Mouse (Mus musculus): ENCODE measurements around the gene Adamts17. TPM values are rescaled to one million over a fixed set of nuclear protein-coding genes. Genes with fewer than 3 reads are reported as not detected.

The Adamts17 gene
- polyA plus RNA-seq, 1 experiment from 2014 or later: 1.6 TPM

DNA sequence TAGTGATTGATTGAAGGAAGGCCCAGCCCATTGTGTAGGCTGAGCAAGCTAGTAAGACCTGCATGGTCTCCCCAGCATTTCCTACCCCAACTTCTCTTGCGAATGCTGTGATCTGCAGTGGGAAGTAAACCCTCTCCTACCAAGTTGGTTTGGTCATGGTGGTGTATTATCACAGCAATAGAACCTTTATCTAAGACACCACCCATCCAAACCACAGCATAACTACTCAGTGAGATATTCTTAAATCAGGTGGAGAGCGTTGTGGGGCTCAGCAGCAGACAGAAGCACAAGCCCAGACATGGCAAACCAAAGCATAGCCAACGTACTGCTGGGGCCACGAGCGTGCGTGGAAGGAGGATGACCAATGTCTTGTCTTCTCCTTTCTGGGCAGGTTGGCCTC, 9.8 kb downstream of the Adamts17 start:
- no peak overlapping the region for H3K4me2 ChIP-seq (replicated peaks; ENCODE audit: low read depth)
- no peaks in the 10 kb centered on the region for H3K9me3 ChIP-seq (ENCODE audit: control insufficient read depth)
- no peak for ATAC-seq
- H3K9ac ChIP-seq (ENCODE audit: low read depth, low read length): no peak overlapping the region
- no peaks in the 10 kb centered on the region for H3K27me3 ChIP-seq (replicated peaks; ENCODE audit: control insufficient read depth, insufficient read depth, low read length)
- H3K4me3 ChIP-seq (ENCODE audit: low read depth, low read length): no peak overlapping the region
- WGBS: 95% methylated on average over 6 of the region's 6 CpGs
- no peak for TF ChIP-seq CTCF (IDR thresholded peaks at IDR 0.05; ENCODE audit: low read depth)
- H3K36me3 ChIP-seq (ENCODE audit: control insufficient read depth, insufficient read depth): no peaks in the 10 kb centered on the region
- H3K27ac ChIP-seq (ENCODE audit: low read depth, low read length): no peak overlapping the region
- no peaks in the 10 kb centered on the region for H3K4me1 ChIP-seq (replicated peaks; ENCODE audit: control insufficient read depth, insufficient read depth, low read length)

DNA sequence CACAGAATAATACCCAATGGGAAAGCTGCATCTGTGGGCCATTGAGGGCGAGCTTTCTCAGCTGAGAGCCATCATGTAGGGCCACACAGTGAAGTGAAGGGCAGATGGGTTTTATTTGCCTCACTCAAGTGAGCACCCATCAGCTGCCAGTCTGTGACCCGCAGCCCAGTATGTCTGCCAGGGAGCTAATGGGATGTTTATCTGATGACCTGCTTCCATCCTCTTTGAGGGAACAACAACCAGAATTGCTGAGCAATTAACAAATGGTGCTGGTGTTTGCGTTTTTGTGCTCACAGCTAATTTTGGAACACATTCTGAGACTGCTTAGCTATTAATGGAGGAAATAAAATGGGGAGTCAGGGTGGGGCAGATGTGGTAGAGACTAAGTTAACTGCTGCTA, 12.6 kb downstream of the Adamts17 start:
- H3K27ac ChIP-seq (ENCODE audit: low read depth, low read length): no peak overlapping the region
- H3K36me3 ChIP-seq (ENCODE audit: control insufficient read depth, insufficient read depth): no peaks in the 10 kb centered on the region
- H3K27me3 ChIP-seq (replicated peaks; ENCODE audit: control insufficient read depth, insufficient read depth, low read length): no peaks in the 10 kb centered on the region
- WGBS: 67% methylated on average over 3 of the region's 3 CpGs
- H3K9ac ChIP-seq (ENCODE audit: low read depth, low read length): no peak overlapping the region
- no peaks in the 10 kb centered on the region for H3K9me3 ChIP-seq (ENCODE audit: control insufficient read depth)
- H3K4me2 ChIP-seq (replicated peaks; ENCODE audit: low read depth): no peak overlapping the region
- no peak for TF ChIP-seq CTCF (IDR thresholded peaks at IDR 0.05; ENCODE audit: low read depth)
- no peak overlapping the region for H3K4me3 ChIP-seq (ENCODE audit: low read depth, low read length)
- no peaks in the 10 kb centered on the region for H3K4me1 ChIP-seq (replicated peaks; ENCODE audit: control insufficient read depth, insufficient read depth, low read length)
- ATAC-seq: no peak

DNA sequence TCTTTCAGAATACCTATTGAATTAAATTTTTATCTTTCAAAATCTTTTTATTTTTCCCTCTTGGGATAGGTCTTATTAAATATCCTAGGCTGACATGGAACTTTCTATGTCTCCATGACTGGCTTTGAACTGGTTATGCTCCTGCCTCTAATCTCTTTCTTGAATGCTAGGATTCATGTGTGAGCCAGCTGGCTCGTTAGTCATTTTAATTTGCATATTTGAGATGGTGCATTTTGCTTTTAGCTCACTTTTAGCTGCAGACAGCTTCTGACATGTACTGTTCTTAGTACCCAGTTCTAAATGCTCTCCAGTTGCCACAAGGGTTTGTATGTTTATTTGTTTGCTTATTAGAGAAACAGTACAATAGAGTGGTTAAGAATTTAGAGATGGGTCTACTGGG, 18.1 kb downstream of the Adamts17 start:
- TF ChIP-seq CTCF (IDR thresholded peaks at IDR 0.05; ENCODE audit: low read depth): no peak
- no peak overlapping the region for H3K27ac ChIP-seq (ENCODE audit: low read depth, low read length)
- H3K9me3 ChIP-seq (ENCODE audit: control insufficient read depth): no peaks in the 10 kb centered on the region
- H3K4me1 ChIP-seq (replicated peaks; ENCODE audit: control insufficient read depth, insufficient read depth, low read length): no peaks in the 10 kb centered on the region
- H3K27me3 ChIP-seq (replicated peaks; ENCODE audit: control insufficient read depth, insufficient read depth, low read length): no peaks in the 10 kb centered on the region
- H3K36me3 ChIP-seq (ENCODE audit: control insufficient read depth, insufficient read depth): no peaks in the 10 kb centered on the region
- no peak overlapping the region for H3K9ac ChIP-seq (ENCODE audit: low read depth, low read length)
- WGBS: 83% methylated on average over 1 of the region's 1 CpGs
- no peak overlapping the region for H3K4me2 ChIP-seq (replicated peaks; ENCODE audit: low read depth)
- H3K4me3 ChIP-seq (ENCODE audit: low read depth, low read length): no peak overlapping the region
- ATAC-seq: no peak

DNA sequence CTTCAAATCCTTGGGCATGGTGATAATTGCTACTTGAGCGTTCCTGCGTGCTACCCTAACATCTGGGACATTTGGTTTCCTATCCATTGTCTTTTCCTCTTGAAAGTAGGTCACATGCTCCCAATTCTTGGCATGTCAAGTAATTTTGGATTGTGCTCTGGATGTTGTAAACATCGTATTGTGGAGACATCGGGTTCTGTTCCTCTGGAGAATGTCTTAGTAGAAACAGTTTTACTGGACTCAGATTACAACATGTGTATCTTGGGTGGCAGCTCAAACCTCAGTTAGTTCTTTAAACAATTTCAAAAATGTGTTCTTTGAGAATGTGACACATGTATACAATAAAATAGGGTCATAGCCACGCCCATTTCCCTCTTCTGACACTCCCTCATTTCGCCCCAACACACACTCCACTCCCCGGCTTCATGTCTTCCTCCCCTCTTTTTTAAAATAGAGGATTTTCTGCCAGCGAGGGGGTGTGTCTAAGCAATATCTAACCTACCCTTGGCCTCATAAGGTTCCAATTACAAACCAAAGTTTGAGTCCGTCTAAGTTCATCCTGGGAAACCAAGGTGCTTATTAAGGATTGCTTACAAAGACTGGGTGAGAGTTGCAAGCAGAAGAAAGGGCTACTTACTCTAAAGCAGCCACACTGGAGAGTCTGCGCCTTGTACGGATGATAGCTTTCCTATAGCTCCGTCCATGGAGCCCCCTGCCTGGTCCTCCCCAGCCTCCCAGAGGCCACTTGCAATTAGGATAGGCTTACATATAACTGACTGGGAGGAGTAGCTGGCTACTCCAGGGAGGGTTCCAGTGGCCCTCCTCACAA, 18.9 kb downstream of the Adamts17 start:
- Histone ChIP-seq H3K4me3 (ENCODE audit: low read depth, low read length) (no peak overlapping the region), H3K4me2 (replicated peaks; ENCODE audit: low read depth) (no peak overlapping the region), H3K9me3 (ENCODE audit: control insufficient read depth) (no peaks in the 10 kb centered on the region), H3K4me1 (replicated peaks; ENCODE audit: control insufficient read depth, insufficient read depth, low read length) (no peaks in the 10 kb centered on the region), H3K9ac (ENCODE audit: low read depth, low read length) (no peak overlapping the region), H3K36me3 (ENCODE audit: control insufficient read depth, insufficient read depth) (no peaks in the 10 kb centered on the region), H3K27me3 (replicated peaks; ENCODE audit: control insufficient read depth, insufficient read depth, low read length) (no peaks in the 10 kb centered on the region), H3K27ac (ENCODE audit: low read depth, low read length) (no peak overlapping the region)
- 54% methylated on average over 12 of the region's 12 CpGs for WGBS
- no peak for ATAC-seq
- TF ChIP-seq CTCF (IDR thresholded peaks at IDR 0.05; ENCODE audit: low read depth): no peak

DNA sequence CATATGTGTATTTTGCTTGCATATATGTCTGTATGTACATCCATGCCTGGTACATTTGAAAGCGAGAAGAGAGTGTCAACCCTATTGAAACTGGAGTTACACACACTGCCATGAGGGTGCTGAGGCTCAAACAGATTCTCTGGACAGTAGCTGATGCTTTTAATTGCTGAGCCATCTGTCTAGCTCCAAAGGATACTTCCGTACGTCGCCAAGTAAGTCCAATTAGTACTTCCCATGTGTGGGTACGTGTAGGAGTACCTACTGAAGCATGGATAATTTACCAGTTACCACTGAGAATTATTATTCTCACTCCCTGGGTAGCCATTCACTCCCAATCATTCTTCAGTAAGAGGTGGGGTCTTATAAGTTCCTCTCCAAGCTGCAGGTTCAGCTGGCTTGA, 19.7 kb downstream of the Adamts17 start:
- ATAC-seq: no peak
- Histone ChIP-seq H3K9ac (ENCODE audit: low read depth, low read length) (no peak overlapping the region), H3K9me3 (ENCODE audit: control insufficient read depth) (no peaks in the 10 kb centered on the region), H3K27me3 (replicated peaks; ENCODE audit: control insufficient read depth, insufficient read depth, low read length) (no peaks in the 10 kb centered on the region), H3K4me3 (ENCODE audit: low read depth, low read length) (no peak overlapping the region), H3K27ac (ENCODE audit: low read depth, low read length) (no peak overlapping the region), H3K36me3 (ENCODE audit: control insufficient read depth, insufficient read depth) (no peaks in the 10 kb centered on the region), H3K4me1 (replicated peaks; ENCODE audit: control insufficient read depth, insufficient read depth, low read length) (no peaks in the 10 kb centered on the region), H3K4me2 (replicated peaks; ENCODE audit: low read depth) (no peak overlapping the region)
- WGBS: 92% methylated on average over 5 of the region's 5 CpGs
- TF ChIP-seq CTCF (IDR thresholded peaks at IDR 0.05; ENCODE audit: low read depth): no peak

DNA sequence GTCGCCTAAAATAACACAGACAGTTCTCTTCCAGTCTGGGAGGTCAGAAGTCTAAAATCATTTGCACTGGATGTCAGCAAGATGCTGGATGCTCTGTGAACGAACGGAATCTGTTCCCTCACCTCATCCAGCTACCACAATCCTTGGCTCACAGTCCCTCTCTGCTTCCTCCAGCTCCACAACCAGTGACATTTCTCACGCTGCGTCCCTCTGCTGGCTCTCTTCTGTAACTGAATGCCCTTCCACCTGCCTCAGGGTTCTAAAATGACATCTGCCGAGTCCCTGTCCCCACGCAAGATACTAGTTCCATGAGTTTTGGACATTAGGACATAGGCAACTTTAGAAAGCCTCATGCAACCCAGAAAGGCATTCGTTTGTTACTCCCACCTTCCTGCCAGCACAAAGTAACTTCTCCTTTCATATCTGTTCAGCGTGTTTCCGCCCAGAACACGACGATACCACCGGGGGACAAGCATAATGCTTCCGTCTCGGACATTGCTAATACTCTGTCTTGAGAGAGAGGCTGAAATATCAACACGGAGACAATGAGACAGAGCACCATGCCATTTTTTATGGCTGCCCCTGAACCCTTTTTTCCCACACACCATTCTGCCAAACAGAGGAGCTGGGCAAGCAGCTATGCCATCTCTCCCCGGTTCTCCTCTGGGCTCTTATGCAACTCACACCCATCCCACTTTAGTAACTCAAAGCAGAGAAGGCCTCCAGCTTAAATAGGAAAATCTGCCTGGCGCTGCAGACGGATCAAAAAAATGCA, 27.6 kb downstream of the Adamts17 start:
- TF ChIP-seq CTCF (IDR thresholded peaks at IDR 0.05; ENCODE audit: low read depth): peak; percentile 54
- Histone ChIP-seq H3K9me3 (ENCODE audit: control insufficient read depth) (no peaks in the 10 kb centered on the region), H3K4me2 (replicated peaks; ENCODE audit: low read depth) (no peak overlapping the region), H3K4me3 (ENCODE audit: low read depth, low read length) (no peak overlapping the region), H3K27me3 (replicated peaks; ENCODE audit: control insufficient read depth, insufficient read depth, low read length) (no peaks in the 10 kb centered on the region), H3K9ac (ENCODE audit: low read depth, low read length) (no peak overlapping the region), H3K4me1 (replicated peaks; ENCODE audit: control insufficient read depth, insufficient read depth, low read length) (0 out of 2 replicates have a peak, but pooled peaks cover 7% of the 10 kb centered on the region), H3K27ac (ENCODE audit: low read depth, low read length) (no peak overlapping the region), H3K36me3 (ENCODE audit: control insufficient read depth, insufficient read depth) (no peaks in the 10 kb centered on the region)
- 64% methylated on average over 19 of the region's 19 CpGs for WGBS
- no peak for ATAC-seq
